Mouse (Mus musculus) liver, embryonic 15.5 days (tissue): Measurements from ENCODE around the gene Gpr63. TPM values are rescaled to one million over a fixed set of nuclear protein-coding genes. Genes with fewer than 3 reads are reported as not detected.

ENCODE experiments used
- ATAC-seq: fragments of 200-750 bp; cut with Nextera tagmentation; 2 replicates; pipeline ENCODE4 v1.8.0; 2017; ENCODE audit warnings: moderate number of reproducible peaks, mild to moderate bottlenecking, moderate library complexity; ENCODE audit not compliant: insufficient read depth
- H3K27ac ChIP-seq: fragments of 300-500 bp; sonication (generic); replicated peaks from 2 replicates; pipeline ENCODE4 v1.5.1; 2015; ENCODE audit warnings: mild to moderate bottlenecking, inconsistent platforms
- H3K27me3 ChIP-seq: fragments of 300-500 bp; sonication (generic); 2 replicates; pipeline ENCODE4 v1.6.1; 2015; ENCODE audit warnings: mild to moderate bottlenecking, inconsistent platforms
- H3K36me3 ChIP-seq: fragments of 300-500 bp; sonication (generic); replicated peaks from 2 replicates; pipeline ENCODE4 v1.6.1; 2015; ENCODE audit warnings: moderate library complexity, mild to moderate bottlenecking, inconsistent platforms
- H3K4me1 ChIP-seq: fragments of 300-500 bp; sonication (generic); replicated peaks from 2 replicates; pipeline ENCODE4 v1.6.1; 2015; ENCODE audit warnings: inconsistent platforms
- H3K4me2 ChIP-seq: fragments of 300-500 bp; sonication (generic); 2 replicates; pipeline ENCODE4 v1.6.1; 2015; ENCODE audit warnings: moderate library complexity, mild to moderate bottlenecking, inconsistent platforms
- H3K4me3 ChIP-seq: fragments of 300-500 bp; sonication (generic); replicated peaks from 2 replicates; pipeline ENCODE4 v1.5.1; 2015; ENCODE audit warnings: mild to moderate bottlenecking, inconsistent platforms
- H3K9ac ChIP-seq: fragments of 300-500 bp; sonication (generic); 2 replicates; pipeline ENCODE4 v1.6.1; 2015; ENCODE audit warnings: moderate library complexity, mild to moderate bottlenecking, inconsistent platforms
- H3K9me3 ChIP-seq: fragments of 300-500 bp; sonication (generic); replicated peaks from 2 replicates; pipeline ENCODE4 v1.6.1; 2016; ENCODE audit warnings: inconsistent platforms
- WGBS: fragments of 180-500 bp; shearing (Covaris S2); methylation state at CpG from one replicate; pipeline ENCODE4 v1.1.7; 2015; ENCODE audit warnings: mixed read lengths; ENCODE audit not compliant: insufficient replicate concordance; 5-methylcytosine and 5-hydroxymethylcytosine counted together
- polyA plus RNA-seq: library from polyadenylated mRNA; unstranded; fragments of >200 nt; fragmentation: Nextera tagmentation; extraction: Ambion mirVana; gene quantifications from 2 replicates; pipeline ENCODE4 v1.2.1, GENCODE M21; 2015

The Gpr63 gene
- polyA plus RNA-seq, result 0.08 TPM in 1 of 2 replicates, not detected in the other

- Histone ChIP-seq H3K9me3 (no peaks in the 10 kb centered on the region), H3K4me2 (peak within 1 kb of the TSS; percentile 65), H3K4me3 (peak within 1 kb of the TSS; percentile 52), H3K4me1 (no peaks in the 10 kb centered on the region), H3K27ac (no peak within 1 kb of the TSS), H3K27me3 (peaks cover 41% of the 10 kb centered on the region), H3K9ac (no peak within 1 kb of the TSS), H3K36me3 (no peaks in the 10 kb centered on the region)
- peak; percentile 44; the same call in 1 of the 2 replicates for ATAC-seq
- under 1% methylated on average over 73 of the region's 78 CpGs for WGBS
Measured at GRCm38 (mm10) chr4:24966299-24966991, at the start of gene Gpr63. TSS of gene Gpr63 (plus strand) at chr4:24966407.

DNA sequence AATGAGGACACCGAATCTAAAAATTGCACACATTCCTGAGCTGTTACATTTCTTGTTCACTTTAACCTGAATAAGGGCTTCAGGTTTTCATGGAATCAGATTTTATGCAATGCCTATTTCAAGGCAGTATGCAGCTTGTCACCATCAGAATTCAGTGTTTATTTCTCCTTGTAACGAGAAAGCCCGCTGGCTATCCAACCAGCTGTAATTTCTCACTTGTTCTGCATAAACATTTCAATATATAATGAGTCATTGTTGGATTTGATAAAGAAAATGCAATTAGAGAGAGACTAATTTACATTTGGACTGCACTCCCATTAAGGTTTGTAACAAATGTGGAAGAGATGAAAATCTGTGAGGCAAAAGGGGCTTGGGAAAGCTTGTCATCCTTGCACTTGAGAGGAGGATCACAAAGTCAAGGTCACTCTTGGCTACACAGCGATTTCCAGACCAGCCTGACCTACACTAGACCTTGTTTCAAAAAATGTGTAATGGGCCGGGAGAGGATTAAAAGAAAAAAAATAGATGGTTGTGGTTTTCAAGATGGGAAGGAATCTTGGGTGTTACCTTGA lies 46.1 kb upstream of the Gpr63 start:
- Histone ChIP-seq H3K4me1 (no peaks in the 10 kb centered on the region), H3K9me3 (no peaks in the 10 kb centered on the region), H3K27me3 (no peaks in the 10 kb centered on the region), H3K4me3 (no peak overlapping the region), H3K4me2 (no peak overlapping the region), H3K9ac (no peak overlapping the region), H3K27ac (no peak overlapping the region), H3K36me3 (no peaks in the 10 kb centered on the region)
- ATAC-seq, result no peak
- 57% methylated on average over 5 of the region's 5 CpGs for WGBS

GRCm38 (mm10) chr4:24924726-24925125 lies 41.5 kb upstream of the Gpr63 start:
- H3K9ac ChIP-seq, result no peak overlapping the region
- no peaks in the 10 kb centered on the region for H3K27me3 ChIP-seq
- WGBS, result 49% methylated on average over 2 of the region's 2 CpGs
- no peak overlapping the region for H3K27ac ChIP-seq
- no peak overlapping the region for H3K4me3 ChIP-seq
- no peaks in the 10 kb centered on the region for H3K4me1 ChIP-seq
- no peak for ATAC-seq
- no peaks in the 10 kb centered on the region for H3K9me3 ChIP-seq
- no peak overlapping the region for H3K4me2 ChIP-seq
- H3K36me3 ChIP-seq, result no peaks in the 10 kb centered on the region

DNA sequence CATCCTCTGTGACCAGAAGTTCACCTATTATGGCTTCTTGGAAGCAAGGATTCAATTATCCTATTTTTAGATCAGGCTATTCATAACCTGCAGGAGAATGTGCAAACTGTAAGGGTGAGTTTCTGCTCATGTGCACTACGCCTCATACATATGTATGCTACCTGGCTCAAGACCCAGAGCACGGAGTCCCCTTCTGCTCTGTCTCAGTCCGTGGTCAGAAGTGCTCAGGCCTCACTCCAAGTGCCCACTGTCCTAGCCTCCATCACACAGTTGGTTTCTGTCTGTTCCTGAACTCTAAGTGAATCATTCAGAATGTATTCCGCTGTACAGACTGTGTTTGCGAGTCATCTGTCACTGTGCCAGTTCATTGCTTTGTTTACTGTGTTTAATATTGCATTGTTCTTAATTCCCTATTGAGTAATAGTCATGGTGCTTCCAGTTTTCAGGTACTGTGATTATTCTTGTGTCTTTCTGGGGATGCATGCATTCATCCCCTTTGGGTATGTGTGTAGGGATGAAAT lies 37.9 kb upstream of the Gpr63 start:
- Histone ChIP-seq H3K36me3 (no peaks in the 10 kb centered on the region), H3K27me3 (no peaks in the 10 kb centered on the region), H3K4me3 (no peak overlapping the region), H3K4me2 (no peak overlapping the region), H3K27ac (no peak overlapping the region), H3K9ac (no peak overlapping the region), H3K4me1 (no peaks in the 10 kb centered on the region), H3K9me3 (no peaks in the 10 kb centered on the region)
- no peak for ATAC-seq
- 63% methylated on average over 5 of the region's 5 CpGs for WGBS

GRCm38 (mm10) chr4:24928926-24929325 lies 37.3 kb upstream of the Gpr63 start:
- ATAC-seq, result no peak
- H3K4me2 ChIP-seq, result no peak overlapping the region
- H3K27ac ChIP-seq, result no peak overlapping the region
- WGBS, result 69% methylated on average over 5 of the region's 5 CpGs
- H3K27me3 ChIP-seq, result no peaks in the 10 kb centered on the region
- H3K9ac ChIP-seq, result no peak overlapping the region
- H3K4me3 ChIP-seq, result no peak overlapping the region
- no peaks in the 10 kb centered on the region for H3K4me1 ChIP-seq
- no peaks in the 10 kb centered on the region for H3K9me3 ChIP-seq
- H3K36me3 ChIP-seq, result no peaks in the 10 kb centered on the region

DNA sequence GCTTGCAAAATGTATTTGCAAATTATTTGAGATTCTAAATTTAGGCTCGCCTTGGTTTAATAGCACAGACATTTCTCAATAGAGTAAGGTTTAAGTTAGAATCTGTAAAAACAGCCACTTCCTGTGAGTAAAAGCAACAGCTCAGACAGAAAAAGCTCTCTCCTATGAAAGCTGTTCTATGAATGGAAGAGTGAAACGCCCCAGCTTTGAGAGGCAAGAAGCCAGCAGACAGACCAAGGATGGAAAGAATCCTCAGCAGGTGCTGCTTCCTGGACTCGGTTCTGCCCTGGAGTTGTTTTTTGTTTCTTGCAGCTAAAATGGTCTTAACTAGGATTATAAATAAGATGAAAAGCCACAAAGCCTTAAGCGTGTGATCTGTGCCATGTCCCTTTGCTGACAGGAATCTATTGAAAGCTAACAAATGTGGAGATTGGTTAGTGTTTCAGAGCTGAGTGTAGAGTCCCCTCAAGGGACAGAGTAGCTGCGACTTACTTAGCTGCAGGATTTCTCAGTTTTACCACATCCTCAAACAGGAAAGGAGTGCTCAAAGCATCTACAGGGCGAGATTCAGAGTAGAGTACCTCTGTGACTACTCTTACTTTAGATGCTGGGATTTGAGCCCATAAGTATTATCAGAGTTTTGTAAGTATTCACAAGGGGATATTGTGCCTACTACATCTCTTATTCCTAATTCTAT lies 23.3 kb upstream of the Gpr63 start:
- ATAC-seq, result no peak
- no peaks in the 10 kb centered on the region for H3K36me3 ChIP-seq
- no peaks in the 10 kb centered on the region for H3K4me1 ChIP-seq
- no peak overlapping the region for H3K4me3 ChIP-seq
- 35% methylated on average over 6 of the region's 6 CpGs for WGBS
- no peak overlapping the region for H3K4me2 ChIP-seq
- no peaks in the 10 kb centered on the region for H3K27me3 ChIP-seq
- no peaks in the 10 kb centered on the region for H3K9me3 ChIP-seq
- H3K27ac ChIP-seq, result no peak overlapping the region
- H3K9ac ChIP-seq, result no peak overlapping the region

- WGBS, result 8% methylated on average over 8 of the region's 8 CpGs
- no peaks in the 10 kb centered on the region for H3K4me1 ChIP-seq
- H3K9ac ChIP-seq, result no peak overlapping the region
- no peaks in the 10 kb centered on the region for H3K36me3 ChIP-seq
- peak overlapping the region; percentile 52 for H3K4me3 ChIP-seq
- H3K27ac ChIP-seq, result no peak overlapping the region
- no peak for ATAC-seq
- H3K4me2 ChIP-seq, result peak overlapping the region; percentile 65
- peaks cover 41% of the 10 kb centered on the region for H3K27me3 ChIP-seq
- no peaks in the 10 kb centered on the region for H3K9me3 ChIP-seq
Measured at GRCm38 (mm10) chr4:24965918-24966298, 299 bp upstream of the Gpr63 start.

- 13% methylated on average over 7 of the region's 7 CpGs for WGBS
- Histone ChIP-seq H3K27me3 (peaks cover 41% of the 10 kb centered on the region), H3K27ac (no peak overlapping the region), H3K4me2 (peak overlapping the region; percentile 65; the same call in 1 of the 2 replicates), H3K9me3 (no peaks in the 10 kb centered on the region), H3K9ac (no peak overlapping the region), H3K36me3 (no peaks in the 10 kb centered on the region), H3K4me1 (no peaks in the 10 kb centered on the region), H3K4me3 (no peak overlapping the region)
- ATAC-seq, result no peak
Measured at GRCm38 (mm10) chr4:24967251-24967650, 1.0 kb downstream of the Gpr63 start.

- Histone ChIP-seq H3K9me3 (no peaks in the 10 kb centered on the region), H3K27ac (no peak overlapping the region), H3K9ac (no peak overlapping the region), H3K4me2 (no peak overlapping the region), H3K36me3 (no peaks in the 10 kb centered on the region), H3K4me3 (no peak overlapping the region), H3K4me1 (no peaks in the 10 kb centered on the region), H3K27me3 (no peaks in the 10 kb centered on the region)
- ATAC-seq, result no peak
- whole genome bisulfite sequencing, result 49% methylated on average over 4 of the region's 4 CpGs
Measured at GRCm38 (mm10) chr4:24978589-24978988, 12.4 kb downstream of the Gpr63 start.

DNA sequence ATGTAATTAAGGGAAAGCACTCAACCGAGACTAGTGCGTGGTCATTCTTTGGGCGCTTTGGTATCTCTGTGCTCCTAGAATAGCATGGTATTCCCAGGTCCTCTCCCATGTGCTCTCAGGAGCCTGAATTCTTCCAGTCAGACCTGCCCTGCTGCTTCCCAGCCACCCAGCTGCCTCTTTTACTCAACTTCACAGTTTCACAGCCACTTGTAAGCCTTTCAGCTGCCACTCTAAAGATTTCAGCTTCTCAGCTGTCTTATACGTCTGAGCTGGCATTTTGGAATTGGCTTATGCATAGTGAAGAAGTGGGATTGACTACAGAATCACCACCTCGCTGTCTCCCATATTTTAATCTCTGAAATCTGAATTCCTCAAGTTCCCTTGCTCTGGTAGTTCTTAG lies 19.4 kb downstream of the Gpr63 start:
- no peak for ATAC-seq
- WGBS, result 60% methylated on average over 5 of the region's 5 CpGs
- no peak overlapping the region for H3K27ac ChIP-seq
- no peaks in the 10 kb centered on the region for H3K9me3 ChIP-seq
- no peaks in the 10 kb centered on the region for H3K4me1 ChIP-seq
- H3K4me3 ChIP-seq, result no peak overlapping the region
- H3K4me2 ChIP-seq, result no peak overlapping the region
- no peak overlapping the region for H3K9ac ChIP-seq
- H3K36me3 ChIP-seq, result no peaks in the 10 kb centered on the region
- H3K27me3 ChIP-seq, result no peaks in the 10 kb centered on the region

DNA sequence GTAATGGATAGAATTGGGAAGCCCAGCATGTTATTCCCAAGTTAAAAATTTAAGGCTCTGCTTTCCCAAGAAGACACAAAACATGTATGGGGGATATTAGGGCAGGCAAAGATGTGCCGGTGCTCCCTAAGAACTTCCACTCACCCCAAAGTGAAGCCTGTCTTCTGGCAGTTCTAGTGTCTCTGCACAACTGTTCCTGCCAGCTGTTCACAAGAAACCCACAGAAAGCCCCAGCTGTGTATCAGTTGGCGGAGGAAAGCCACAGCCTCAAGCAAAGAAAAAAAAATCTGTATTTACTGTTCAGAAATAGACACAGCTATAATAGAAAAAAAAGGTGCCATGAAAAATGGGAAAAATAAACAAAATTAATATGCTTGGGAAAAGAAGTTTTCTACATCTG lies 25.3 kb downstream of the Gpr63 start:
- Histone ChIP-seq H3K36me3 (no peaks in the 10 kb centered on the region), H3K27ac (no peak overlapping the region), H3K9me3 (no peaks in the 10 kb centered on the region), H3K9ac (no peak overlapping the region), H3K4me1 (no peaks in the 10 kb centered on the region), H3K27me3 (no peaks in the 10 kb centered on the region), H3K4me2 (no peak overlapping the region), H3K4me3 (no peak overlapping the region)
- whole genome bisulfite sequencing, result 62% methylated on average over 2 of the region's 2 CpGs
- no peak for ATAC-seq
